In the genomic region with DNA sequence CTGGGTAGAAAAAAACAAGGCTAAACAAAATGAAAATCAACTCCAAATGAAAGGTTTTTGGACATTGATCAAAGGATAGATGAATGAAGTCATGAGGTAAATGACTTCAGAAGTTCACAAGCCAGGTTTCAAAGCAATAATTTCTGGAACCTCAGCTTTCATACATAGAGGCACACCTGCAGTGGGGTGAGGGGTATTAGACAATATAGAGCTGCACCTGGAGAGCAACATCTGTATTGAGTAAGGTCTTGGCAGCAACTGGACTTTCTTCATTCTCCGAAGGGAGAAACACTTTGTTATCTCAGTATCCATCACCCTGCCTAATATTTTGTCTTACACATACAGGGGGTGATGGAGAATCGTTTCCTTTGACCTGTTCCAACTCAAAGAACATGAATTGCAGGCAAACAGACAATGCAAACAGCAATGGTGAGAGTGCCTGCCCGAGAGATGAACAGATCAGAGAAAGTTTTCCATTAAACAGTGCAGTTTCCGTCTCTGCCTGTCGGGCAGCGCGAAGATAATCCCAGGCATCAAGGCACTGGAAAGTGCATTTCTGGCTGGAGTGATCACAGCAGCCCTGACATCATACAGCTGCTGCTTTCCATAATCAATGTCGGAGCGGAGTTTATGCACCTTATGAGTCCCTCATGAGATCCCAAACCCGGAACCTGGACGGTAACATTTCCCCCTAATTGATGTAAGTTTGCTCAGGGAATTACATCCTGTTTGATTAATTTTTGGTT, we compare ENCODE assay signal across 30 mouse cellular contexts.
DNase-seq lines count a peak whose midpoint lies in the region; ATAC-seq lines count a peak whose summit lies in the region.
"Had no signal": no experiment of that assay in that cellular context is flagged by ENCODE, and none has a peak within 500 bp of the region (broad histone marks: within the 10 kb centered on the region; RNA-seq: fewer than 3 reads in every experiment).

No protein-coding gene starts in this region.

- 38% methylated on average over 11 of the region's 11 CpGs for WGBS in intestine, embryonic 15.5 days
- 35% methylated on average over 11 of the region's 11 CpGs for WGBS in intestine, embryonic 16.5 days
- 66% methylated on average over 11 of the region's 11 CpGs for WGBS in neural tube, embryonic 15.5 days

- H3K27me3 ChIP-seq in intestine, embryonic 15.5 days (replicated peaks) = no peaks in the 10 kb centered on the region
- no peaks in the 10 kb centered on the region for H3K27me3 ChIP-seq in intestine, embryonic 16.5 days (replicated peaks; ENCODE audit: control insufficient read depth, insufficient read depth, low read length)
- H3K27me3 ChIP-seq in neural tube, embryonic 15.5 days (replicated peaks) = no peaks in the 10 kb centered on the region
- H3K27me3 ChIP-seq: embryonic facial prominence, embryonic 12.5 days; forebrain, embryonic 15.5 days; hindbrain, embryonic 15.5 days; limb, embryonic 12.5 days; liver, embryonic 12.5 days; midbrain, embryonic 13.5 days had no signal

- H3K36me3 ChIP-seq in intestine, embryonic 15.5 days = no peaks in the 10 kb centered on the region
- H3K36me3 ChIP-seq in intestine, embryonic 16.5 days (ENCODE audit: control insufficient read depth, insufficient read depth, low read length) = no peaks in the 10 kb centered on the region
- no peaks in the 10 kb centered on the region for H3K36me3 ChIP-seq in neural tube, embryonic 15.5 days
- H3K36me3 ChIP-seq: embryonic facial prominence, embryonic 12.5 days; forebrain, embryonic 10.5 days; forebrain, embryonic 15.5 days; G1E; hindbrain, embryonic 10.5 days; hindbrain, embryonic 15.5 days; limb, embryonic 12.5 days; liver, embryonic 12.5 days; midbrain, embryonic 13.5 days had no signal

- no peak overlapping the region for H3K4me3 ChIP-seq in intestine, embryonic 15.5 days (replicated peaks)
- H3K4me3 ChIP-seq in intestine, embryonic 16.5 days (ENCODE audit: low read length) = no peak overlapping the region
- no peak overlapping the region; the same call in 1 of the 2 replicates for H3K4me3 ChIP-seq in neural tube, embryonic 15.5 days (replicated peaks)
- H3K4me3 ChIP-seq: embryonic facial prominence, embryonic 12.5 days; forebrain, embryonic 10.5 days; forebrain, embryonic 15.5 days; hindbrain, embryonic 10.5 days; hindbrain, embryonic 15.5 days; limb, embryonic 12.5 days; liver, embryonic 12.5 days; midbrain, embryonic 13.5 days had no signal

- no peaks in the 10 kb centered on the region for H3K9me3 ChIP-seq in intestine, embryonic 15.5 days
- no peaks in the 10 kb centered on the region for H3K9me3 ChIP-seq in intestine, embryonic 16.5 days (ENCODE audit: control insufficient read depth, low read length)
- H3K9me3 ChIP-seq in neural tube, embryonic 15.5 days (replicated peaks) = no peaks in the 10 kb centered on the region
- H3K9me3 ChIP-seq: embryonic facial prominence, embryonic 12.5 days; forebrain, embryonic 10.5 days; forebrain, embryonic 15.5 days; hindbrain, embryonic 10.5 days; hindbrain, embryonic 15.5 days; limb, embryonic 12.5 days; liver, embryonic 12.5 days; midbrain, embryonic 13.5 days had no signal

- H3K4me2 ChIP-seq in intestine, embryonic 15.5 days (replicated peaks) = peak overlapping the region; percentile 20; the same call in 1 of the 2 replicates
- no peak overlapping the region for H3K4me2 ChIP-seq in intestine, embryonic 16.5 days (ENCODE audit: low read depth, low read length)
- peak overlapping the region; percentile 25; the same call in 1 of the 2 replicates for H3K4me2 ChIP-seq in neural tube, embryonic 15.5 days
- H3K4me2 ChIP-seq: embryonic facial prominence, embryonic 12.5 days; forebrain, embryonic 15.5 days; heart, embryonic 11.5 days; hindbrain, embryonic 15.5 days; limb, embryonic 12.5 days; liver, embryonic 12.5 days; midbrain, embryonic 13.5 days had no signal

- peak; percentile 2 for DNase-seq in embryo, embryonic 11 days
- DNase-seq in embryo, embryonic 9.5 days (ENCODE audit: extremely low spot score) = no peak
- no peak for DNase-seq in neural tube, embryonic 10.5 days (ENCODE audit: extremely low spot score, low spot score)
- no peak for DNase-seq in cerebellum, postnatal 4 days (ENCODE audit: low spot score in 2 of 2)
- DNase-seq: adrenal gland, adult 8-10 months; cerebellum, adult 11 months; cerebellum, adult 9-10 months; cerebellum, postnatal 36 days; gastrocnemius, postnatal 25 days; heart, adult 18-20 months; kidney, postnatal 14 days; layer of hippocampus, adult 9-11 months; lung, adult 18-20 months; right cerebral cortex, adult 18-20 months; spleen, adult 18-20 months; thymus, postnatal 4 days had no signal

- no peaks in the 10 kb centered on the region for H3K4me1 ChIP-seq in intestine, embryonic 15.5 days (replicated peaks)
- H3K4me1 ChIP-seq in intestine, embryonic 16.5 days (ENCODE audit: control insufficient read depth, insufficient read depth, low read length) = no peaks in the 10 kb centered on the region
- no peaks in the 10 kb centered on the region for H3K4me1 ChIP-seq in neural tube, embryonic 15.5 days
- H3K4me1 ChIP-seq: embryonic facial prominence, embryonic 12.5 days; forebrain, embryonic 10.5 days; forebrain, embryonic 15.5 days; hindbrain, embryonic 10.5 days; hindbrain, embryonic 15.5 days; limb, embryonic 12.5 days; liver, embryonic 12.5 days; midbrain, embryonic 13.5 days had no signal

- no peak overlapping the region for H3K27ac ChIP-seq in intestine, embryonic 15.5 days
- H3K27ac ChIP-seq in intestine, embryonic 16.5 days (ENCODE audit: low read length) = no peak overlapping the region
- no peak overlapping the region for H3K27ac ChIP-seq in neural tube, embryonic 15.5 days (replicated peaks)
- H3K27ac ChIP-seq: embryonic facial prominence, embryonic 12.5 days; forebrain, embryonic 10.5 days; forebrain, embryonic 15.5 days; hindbrain, embryonic 10.5 days; hindbrain, embryonic 15.5 days; limb, embryonic 12.5 days; liver, embryonic 12.5 days; midbrain, embryonic 13.5 days had no signal

- H3K9ac ChIP-seq in intestine, embryonic 15.5 days = no peak overlapping the region
- no peak overlapping the region for H3K9ac ChIP-seq in intestine, embryonic 16.5 days (ENCODE audit: low read depth, low read length)
- H3K9ac ChIP-seq in neural tube, embryonic 15.5 days (replicated peaks) = no peak overlapping the region
- H3K9ac ChIP-seq: embryonic facial prominence, embryonic 12.5 days; forebrain, embryonic 15.5 days; hindbrain, embryonic 15.5 days; limb, embryonic 12.5 days; liver, embryonic 12.5 days; midbrain, embryonic 13.5 days had no signal

- ATAC-seq in intestine, embryonic 15.5 days = no peak
- no peak for ATAC-seq in intestine, embryonic 16.5 days
- ATAC-seq in neural tube, embryonic 15.5 days (ENCODE audit: low FRiP score) = no peak
- ATAC-seq: forebrain, embryonic 15.5 days; inflammation-experienced regulatory T-cells, adult 6 months; liver, embryonic 12.5 days; midbrain, embryonic 13.5 days had no signal
